Mouse (Mus musculus) heart, embryonic 16.5 days (tissue): Measurements from ENCODE around the gene Zfp809. TPM values are rescaled to one million over a fixed set of nuclear protein-coding genes. Genes with fewer than 3 reads are reported as not detected.
A peak's percentile ranks its signal among the peaks of the same experiment; 100 is the strongest.

ENCODE experiments used
- ATAC-seq: fragments of 200-750 bp; cut with Nextera tagmentation; replicated peaks from 2 replicates; pipeline ENCODE4 v1.8.0; 2017; ENCODE audit warnings: moderate number of reproducible peaks; ENCODE audit not compliant: insufficient read depth, low FRiP score; ENCODE audit errors: extremely low read depth
- H3K27ac ChIP-seq: fragments of 300-500 bp; sonication (generic); 2 replicates; pipeline ENCODE4 v1.5.1; 2014; ENCODE audit warnings: mild to moderate bottlenecking, low read length, control low read depth, moderate library complexity
- H3K27me3 ChIP-seq: fragments of 300-500 bp; sonication (generic); 2 replicates; pipeline ENCODE4 v1.6.1; 2014; ENCODE audit warnings: low read length, mixed read lengths; ENCODE audit not compliant: control insufficient read depth, insufficient read depth
- H3K36me3 ChIP-seq: fragments of 300-500 bp; sonication (generic); 2 replicates; pipeline ENCODE4 v1.6.1; 2014; ENCODE audit not compliant: control insufficient read depth, insufficient read depth
- H3K4me1 ChIP-seq: fragments of 300-500 bp; sonication (generic); 2 replicates; pipeline ENCODE4 v1.6.1; 2014; ENCODE audit warnings: low read length, mixed read lengths; ENCODE audit not compliant: control insufficient read depth, insufficient read depth
- H3K4me2 ChIP-seq: fragments of 300-500 bp; sonication (generic); 2 replicates; pipeline ENCODE4 v1.6.1; 2014; ENCODE audit warnings: low read depth, mild to moderate bottlenecking, control low read depth, low read length
- H3K4me3 ChIP-seq: fragments of 300-500 bp; sonication (generic); 2 replicates; pipeline ENCODE4 v1.5.1; 2014; ENCODE audit warnings: mild to moderate bottlenecking, control low read depth, low read length
- H3K9ac ChIP-seq: fragments of 300-500 bp; sonication (generic); 2 replicates; pipeline ENCODE4 v1.6.1; 2014; ENCODE audit warnings: low read length, control low read depth
- H3K9me3 ChIP-seq: fragments of 300-500 bp; sonication (generic); replicated peaks from 2 replicates; pipeline ENCODE4 v1.6.1; 2016; ENCODE audit warnings: low read length; ENCODE audit not compliant: control insufficient read depth
- WGBS: fragments of 180-500 bp; shearing (Covaris S2); extraction: QIAGEN DNeasy Blood & Tissue Kit; methylation state at CpG from one replicate; pipeline ENCODE4 v1.1.7; 2014; 5-methylcytosine and 5-hydroxymethylcytosine counted together
- polyA plus RNA-seq: library from polyadenylated mRNA; unstranded; fragments of >200 nt; fragmentation: Nextera tagmentation; extraction: Ambion mirVana; gene quantifications from 2 replicates; pipeline ENCODE4 v1.2.1, GENCODE M21; 2015

Zfp809 gene
- polyA plus RNA-seq, 1 experiment from 2014 or later: 22.0 TPM

- peak overlapping the region; percentile 84 for H3K9ac ChIP-seq
- peaks cover 14% of the 10 kb centered on the region for H3K9me3 ChIP-seq
- peaks cover 2% of the 10 kb centered on the region; the same call in 1 of the 2 replicates for H3K4me1 ChIP-seq
- ATAC-seq: no peak
- peak overlapping the region; percentile 65 for H3K4me2 ChIP-seq
- H3K27ac ChIP-seq: no peak overlapping the region
- peak overlapping the region; percentile 64 for H3K4me3 ChIP-seq
- WGBS: 79% methylated on average over 8 of the region's 8 CpGs
- peaks cover 25% of the 10 kb centered on the region for H3K36me3 ChIP-seq
- H3K27me3 ChIP-seq: no peaks in the 10 kb centered on the region
Observed at GRCm38 (mm10) chr9:22258784-22259183, 33.3 kb downstream of the Zfp809 start.

DNA sequence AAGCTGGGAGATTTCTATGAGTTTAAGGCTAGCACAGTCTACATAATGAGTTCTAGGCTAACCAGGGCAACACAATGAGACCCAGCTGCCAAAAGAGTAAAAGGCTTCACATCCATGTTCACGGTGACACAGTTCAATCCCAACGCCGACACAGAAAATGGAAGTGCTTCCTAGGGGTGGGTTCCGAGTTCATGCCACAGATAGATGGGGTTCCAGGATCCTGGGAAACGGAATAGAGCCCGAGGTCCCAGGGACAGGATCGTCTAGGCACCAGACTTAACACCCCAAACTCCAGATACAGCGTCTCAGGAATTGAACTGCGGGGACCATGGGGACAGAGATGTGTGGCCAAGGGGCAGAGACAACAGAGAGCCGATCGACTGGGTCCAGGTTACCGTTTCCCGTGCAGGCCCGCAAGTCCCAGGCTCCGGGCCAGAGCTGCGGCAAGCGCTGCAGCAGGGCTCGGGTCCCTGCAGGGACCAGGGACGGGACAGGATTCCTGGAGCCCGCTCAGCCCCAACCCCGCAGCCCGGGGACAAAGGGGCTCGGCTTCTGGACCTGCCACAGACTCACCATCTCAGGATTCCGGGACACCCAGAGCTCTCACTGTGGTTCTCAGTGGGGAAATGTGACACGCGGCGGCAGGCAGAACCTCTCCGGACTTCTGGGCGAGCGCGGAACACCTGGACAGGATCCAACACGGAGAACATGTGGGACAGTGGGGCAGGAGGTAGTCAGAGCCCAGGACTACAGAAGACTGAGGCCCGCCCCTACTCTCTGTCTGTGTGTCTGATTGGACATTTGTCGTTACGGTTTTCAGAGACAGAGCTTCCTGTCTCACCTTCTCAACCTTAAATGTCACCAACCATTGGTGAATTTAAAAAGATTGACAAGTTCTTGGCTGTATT, 33.9 kb downstream of the Zfp809 start, which contains the start of gene Zfp599:
TSS of gene Zfp599 (minus strand) at position 712 of the 908 bp plus-strand sequence.
- Histone ChIP-seq H3K4me3 (peak within 1 kb of the TSS; percentile 64), H3K36me3 (peaks cover 20% of the 10 kb centered on the region), H3K27ac (peak within 1 kb of the TSS; percentile 49), H3K9me3 (peaks cover 10% of the 10 kb centered on the region), H3K4me2 (peak within 1 kb of the TSS; percentile 65), H3K27me3 (no peaks in the 10 kb centered on the region), H3K9ac (peak within 1 kb of the TSS; percentile 84), H3K4me1 (peaks cover 2% of the 10 kb centered on the region; the same call in 1 of the 2 replicates)
- under 1% methylated on average over 35 of the region's 35 CpGs for WGBS
- peak; percentile 97 for ATAC-seq

- WGBS: 26% methylated on average over 3 of the region's 3 CpGs
- no peak for ATAC-seq
- Histone ChIP-seq H3K36me3 (peaks cover 19% of the 10 kb centered on the region), H3K4me2 (peak overlapping the region; percentile 65), H3K9me3 (peaks cover 9% of the 10 kb centered on the region), H3K9ac (peak overlapping the region; percentile 30; the same call in 1 of the 2 replicates), H3K4me1 (peaks cover 2% of the 10 kb centered on the region; the same call in 1 of the 2 replicates), H3K27me3 (no peaks in the 10 kb centered on the region), H3K4me3 (peak overlapping the region; percentile 64), H3K27ac (no peak overlapping the region)
Observed at GRCm38 (mm10) chr9:22260092-22260422, 34.5 kb downstream of the Zfp809 start.

GRCm38 (mm10) chr9:22261594-22261993, 36.1 kb downstream of the Zfp809 start:
- Histone ChIP-seq H3K4me1 (peaks cover 2% of the 10 kb centered on the region; the same call in 1 of the 2 replicates), H3K27me3 (no peaks in the 10 kb centered on the region), H3K9me3 (no peaks in the 10 kb centered on the region; the same call in 1 of the 2 replicates), H3K36me3 (peaks cover 6% of the 10 kb centered on the region), H3K4me3 (no peak overlapping the region), H3K4me2 (no peak overlapping the region), H3K9ac (no peak overlapping the region), H3K27ac (no peak overlapping the region)
- no peak for ATAC-seq
- 76% methylated on average over 1 of the region's 1 CpGs for WGBS

DNA sequence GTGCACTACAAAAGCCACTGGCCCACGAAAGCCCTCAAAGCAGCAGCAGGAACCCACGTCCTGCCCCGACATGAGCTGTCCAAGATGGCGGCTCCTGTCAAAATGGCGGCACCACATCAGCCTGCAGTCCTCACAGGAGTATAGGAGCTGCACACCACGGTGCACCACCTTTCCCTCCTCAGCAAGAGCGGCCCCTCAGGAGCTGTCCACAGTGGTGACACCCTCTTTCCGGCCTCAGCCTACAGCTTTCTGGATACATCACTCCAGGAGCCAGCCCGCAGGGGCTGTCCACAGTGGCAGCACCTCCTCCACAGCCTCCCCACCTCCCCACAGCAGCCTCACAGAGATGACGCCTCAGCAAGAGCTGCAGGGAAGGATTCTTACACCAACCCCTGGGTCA, 37.1 kb downstream of the Zfp809 start:
- no peak overlapping the region for H3K4me2 ChIP-seq
- H3K9me3 ChIP-seq: peaks cover 3% of the 10 kb centered on the region; the same call in 1 of the 2 replicates
- H3K9ac ChIP-seq: no peak overlapping the region
- no peaks in the 10 kb centered on the region for H3K27me3 ChIP-seq
- no peak overlapping the region for H3K27ac ChIP-seq
- peaks cover 2% of the 10 kb centered on the region; the same call in 1 of the 2 replicates for H3K4me1 ChIP-seq
- 78% methylated on average over 10 of the region's 10 CpGs for WGBS
- H3K36me3 ChIP-seq: peaks cover 3% of the 10 kb centered on the region; the same call in 1 of the 2 replicates
- ATAC-seq: no peak
- H3K4me3 ChIP-seq: no peak overlapping the region

DNA sequence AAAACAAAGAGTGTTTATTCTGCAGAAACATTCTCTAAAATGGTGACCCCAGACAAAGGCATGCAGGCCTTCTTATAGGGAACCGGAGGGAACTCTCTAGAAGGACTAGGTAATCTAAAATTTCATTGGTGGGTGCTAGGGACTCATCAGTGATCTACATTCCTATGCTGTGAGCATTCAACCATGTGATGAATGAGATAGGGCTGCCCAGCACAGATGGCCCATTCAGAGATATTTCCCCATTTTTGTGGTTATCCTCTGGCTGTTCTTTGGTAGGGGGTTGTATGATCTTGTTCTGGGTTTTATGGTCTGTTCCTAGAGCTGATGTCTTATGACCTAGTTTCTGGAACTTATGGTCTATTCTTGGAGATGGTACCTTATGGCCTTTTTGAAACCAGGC, 43.4 kb downstream of the Zfp809 start:
- 94% methylated on average over 1 of the region's 1 CpGs for WGBS
- Histone ChIP-seq H3K27ac (no peak overlapping the region), H3K4me1 (no peaks in the 10 kb centered on the region), H3K27me3 (no peaks in the 10 kb centered on the region), H3K36me3 (peaks cover 7% of the 10 kb centered on the region; the same call in 1 of the 2 replicates), H3K4me3 (no peak overlapping the region), H3K9ac (no peak overlapping the region), H3K4me2 (no peak overlapping the region), H3K9me3 (peaks cover 13% of the 10 kb centered on the region)
- ATAC-seq: no peak

DNA sequence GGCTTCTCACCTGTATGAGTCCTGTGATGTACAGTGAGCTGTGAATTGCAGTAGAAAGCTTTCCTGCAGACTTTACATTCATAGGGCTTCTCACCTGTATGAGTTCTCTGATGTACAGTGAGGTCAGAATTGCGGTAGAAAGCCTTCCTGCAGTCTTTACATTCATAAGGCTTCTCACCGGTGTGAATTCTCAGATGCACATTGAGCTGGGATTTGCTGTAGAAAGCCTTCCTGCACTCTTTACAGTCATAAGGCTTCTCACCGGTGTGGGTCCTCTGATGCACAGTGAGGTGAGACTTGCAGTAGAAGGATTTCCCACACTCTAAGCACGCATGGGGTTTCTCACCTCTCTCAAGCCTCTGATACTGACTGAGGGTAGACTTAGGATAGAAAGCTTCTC, 53.2 kb downstream of the Zfp809 start:
- H3K27me3 ChIP-seq: no peaks in the 10 kb centered on the region
- H3K36me3 ChIP-seq: peaks cover 77% of the 10 kb centered on the region
- H3K9me3 ChIP-seq: peaks cover 68% of the 10 kb centered on the region
- 96% methylated on average over 4 of the region's 4 CpGs for WGBS
- H3K4me2 ChIP-seq: no peak overlapping the region
- no peaks in the 10 kb centered on the region for H3K4me1 ChIP-seq
- no peak overlapping the region for H3K9ac ChIP-seq
- no peak for ATAC-seq
- no peak overlapping the region for H3K27ac ChIP-seq
- no peak overlapping the region for H3K4me3 ChIP-seq
